Mouse (Mus musculus) testis, postnatal 14 days (tissue): Measurements from ENCODE around the gene Ovca2.

Source experiments
- DNase-seq: peaks from one replicate; pipeline ENCODE4 v3.0.0; 2021; ENCODE audit warnings: low spot score

The Ovca2 gene

DNA sequence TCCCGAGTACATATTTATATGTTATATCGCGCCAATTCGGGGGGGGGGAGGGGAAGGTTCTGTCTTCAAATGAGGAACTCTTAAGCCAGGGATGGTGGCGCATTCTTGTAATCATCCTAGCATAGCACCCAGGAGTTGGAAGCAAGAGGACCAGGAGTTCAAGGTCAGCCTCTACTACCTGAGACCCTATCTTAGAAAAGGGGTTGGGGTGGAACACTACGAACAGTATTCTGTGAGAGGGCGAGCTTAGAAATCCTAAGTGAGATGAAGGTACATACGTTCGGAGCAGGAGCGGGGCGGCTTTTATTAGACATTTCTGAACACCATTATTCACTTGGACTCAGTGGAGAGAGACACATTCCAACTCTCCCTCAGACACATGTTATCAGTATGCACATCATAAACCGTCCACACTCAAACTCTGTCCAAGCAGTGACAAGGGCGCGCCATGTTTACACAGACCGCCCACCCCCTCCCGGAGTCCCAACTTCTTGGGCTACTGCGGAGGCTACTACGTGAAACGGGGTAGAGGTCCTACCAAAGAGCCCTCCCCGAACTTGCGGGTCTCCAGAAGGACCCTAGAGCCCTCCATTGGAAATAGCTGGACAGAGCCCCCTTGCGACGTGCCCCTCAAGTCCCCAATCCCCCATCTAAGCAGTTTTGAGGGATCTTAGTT is 9.1 kb downstream of the Ovca2 start, which contains the start of gene Hic1:
Gene Hic1, minus strand, starts transcription at position 115 of the 676 bp plus-strand sequence.
- no peak for DNase-seq

DNA sequence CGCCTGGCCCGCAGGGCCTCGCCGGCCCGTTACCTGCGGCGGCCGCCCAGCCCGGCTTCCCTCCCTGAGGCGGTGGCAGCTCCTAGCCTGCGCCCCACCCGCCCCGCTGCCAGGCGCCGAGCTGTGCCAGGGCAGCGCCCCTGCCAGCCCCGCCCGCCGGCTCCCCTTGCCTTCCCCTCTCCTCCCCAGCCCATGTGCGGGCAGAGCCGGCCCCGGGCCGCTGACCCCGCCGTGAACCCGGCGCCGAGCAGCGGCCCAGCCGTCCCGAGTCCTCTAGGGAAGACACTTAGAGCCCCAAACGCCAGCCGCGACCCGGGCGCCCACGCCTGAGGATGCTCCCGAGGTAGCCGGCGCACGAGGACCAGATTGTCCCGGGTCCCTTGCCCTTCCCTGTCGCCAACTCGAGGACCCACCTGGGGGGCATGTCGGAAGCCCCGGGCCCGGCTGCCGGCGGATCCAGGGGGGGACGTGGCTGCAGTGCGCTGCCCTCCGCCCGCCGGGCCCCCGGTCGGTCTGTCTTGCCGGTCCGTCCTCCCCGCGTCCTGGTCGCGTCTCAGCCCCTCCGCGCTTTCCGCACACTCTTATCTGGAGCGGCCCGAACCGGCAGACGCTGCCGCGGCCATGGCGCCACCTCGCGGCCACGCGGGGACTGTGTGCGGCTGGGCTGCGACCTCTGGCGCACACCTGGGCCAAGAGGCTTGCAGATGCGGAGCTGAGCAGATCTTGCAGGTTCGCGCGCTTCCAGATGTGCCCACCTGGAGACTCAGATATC is 9.9 kb downstream of the Ovca2 start:
- DNase-seq = peak; percentile 83

DNA sequence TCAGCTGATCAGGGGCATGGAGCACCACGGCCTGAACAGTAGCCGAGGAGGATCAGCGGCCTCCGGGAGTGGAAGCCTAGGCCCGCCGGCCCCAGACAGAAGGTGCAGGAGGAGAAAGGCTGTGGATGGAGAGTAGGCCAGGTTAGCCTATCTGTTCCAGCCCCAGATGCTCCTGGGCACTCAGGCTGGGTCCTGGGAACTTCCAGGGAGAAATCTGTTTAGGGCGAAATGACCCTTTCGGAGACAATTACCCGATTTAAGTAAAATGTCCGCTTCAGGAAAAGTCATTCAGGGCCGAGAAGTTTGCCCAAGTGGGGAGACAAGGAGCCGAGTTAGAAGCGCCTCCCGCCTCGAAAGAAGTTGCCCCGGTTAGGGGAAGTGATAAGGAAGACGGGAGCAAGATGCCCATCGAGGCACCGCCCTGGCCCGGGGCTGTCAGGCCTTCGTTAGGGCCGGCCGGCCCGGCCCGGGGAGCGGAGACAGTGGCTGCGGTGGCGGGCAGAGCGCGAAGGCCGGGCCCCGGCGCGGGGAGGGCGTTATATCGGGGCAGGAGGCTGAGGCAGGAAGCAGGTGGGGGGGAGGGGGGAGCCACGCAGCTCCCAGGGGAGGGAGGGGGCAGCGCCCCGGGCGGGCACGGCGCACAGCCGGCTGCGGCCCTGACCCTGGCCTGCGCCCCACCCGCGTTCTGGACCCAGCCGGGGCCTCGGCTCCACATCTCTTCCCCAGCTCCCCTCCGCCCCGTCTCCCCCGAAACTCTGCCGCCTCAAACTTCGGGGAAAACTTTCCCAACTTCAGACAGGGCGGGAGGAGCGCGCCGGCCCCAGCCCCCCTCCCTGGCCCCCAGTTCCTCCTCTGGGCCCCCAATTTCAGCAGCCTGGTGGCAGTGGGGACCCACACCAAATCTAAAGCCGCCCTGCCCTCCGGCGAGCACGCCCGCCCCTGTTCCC is 10.7 kb downstream of the Ovca2 start:
- no peak for DNase-seq

DNA sequence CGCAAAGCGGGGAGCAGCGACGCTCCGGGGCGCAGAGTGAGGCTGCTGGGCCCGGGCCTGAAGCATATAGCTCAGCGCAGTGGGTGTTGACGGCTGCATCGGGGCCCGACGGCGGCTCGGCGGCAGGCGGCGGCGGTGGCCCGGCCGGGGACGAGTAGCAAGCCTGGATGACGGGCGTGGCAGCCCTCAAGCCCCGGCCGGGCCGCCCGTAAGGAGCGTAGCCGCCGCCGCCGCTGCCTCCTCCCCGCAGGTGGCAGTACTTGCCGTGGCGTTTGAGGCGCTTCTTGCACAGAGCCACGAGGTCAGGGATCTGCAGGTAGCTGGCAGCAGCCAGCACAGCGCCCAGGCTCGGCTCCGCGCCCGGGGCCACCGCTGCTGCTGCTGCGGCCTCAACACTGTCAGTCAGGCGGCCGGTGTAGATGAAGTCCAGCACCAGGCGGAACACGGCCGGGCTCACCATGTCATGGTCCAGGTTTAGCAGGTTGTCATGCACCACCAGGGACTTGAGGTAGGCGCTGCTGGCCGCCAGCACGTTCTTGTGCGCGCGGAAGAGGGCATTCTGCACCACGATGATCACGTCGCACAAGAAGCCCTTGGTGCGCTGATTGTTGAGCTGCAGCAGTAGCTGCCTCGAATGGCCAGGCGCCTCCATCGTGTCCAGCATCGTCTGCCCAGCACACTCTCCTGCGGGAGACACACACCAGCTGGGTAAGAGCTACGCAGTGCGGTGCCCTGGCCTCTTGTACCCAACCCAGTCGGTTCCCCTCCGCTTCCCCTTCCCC is 11.6 kb downstream of the Ovca2 start:
- DNase-seq = no peak

DNA sequence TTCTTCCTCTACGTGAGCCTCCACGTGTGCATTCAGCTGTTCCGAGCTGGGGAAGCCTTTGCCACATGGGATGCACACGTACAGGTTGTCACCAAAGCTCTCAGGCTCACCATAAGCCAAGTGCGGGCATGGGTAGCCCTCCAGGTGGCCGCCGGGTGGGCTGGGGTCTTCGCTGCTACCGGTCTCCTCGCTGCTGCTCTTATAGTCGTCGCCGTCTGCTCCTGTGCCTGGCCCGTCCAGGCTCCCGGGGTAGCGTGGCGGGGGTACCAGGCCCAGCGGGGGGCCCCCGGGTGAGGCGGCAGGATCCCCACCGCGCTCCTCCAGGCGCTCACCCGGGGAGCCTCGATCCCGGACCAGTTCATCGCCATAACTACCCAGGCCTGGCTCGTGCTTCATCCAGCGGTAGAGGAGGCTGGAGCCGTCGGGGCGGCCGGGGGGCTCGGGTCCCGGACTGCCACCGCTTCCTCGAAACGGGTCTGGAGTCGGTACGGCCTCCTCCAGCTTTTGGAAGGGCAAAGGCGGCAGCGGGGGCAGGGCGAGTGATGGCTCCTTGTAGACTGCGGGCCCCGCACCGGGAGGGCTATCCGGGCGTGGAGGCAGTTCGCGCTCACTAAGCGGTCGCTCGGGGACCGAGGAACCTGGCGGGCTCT is 12.3 kb downstream of the Ovca2 start:
- DNase-seq = no peak

DNA sequence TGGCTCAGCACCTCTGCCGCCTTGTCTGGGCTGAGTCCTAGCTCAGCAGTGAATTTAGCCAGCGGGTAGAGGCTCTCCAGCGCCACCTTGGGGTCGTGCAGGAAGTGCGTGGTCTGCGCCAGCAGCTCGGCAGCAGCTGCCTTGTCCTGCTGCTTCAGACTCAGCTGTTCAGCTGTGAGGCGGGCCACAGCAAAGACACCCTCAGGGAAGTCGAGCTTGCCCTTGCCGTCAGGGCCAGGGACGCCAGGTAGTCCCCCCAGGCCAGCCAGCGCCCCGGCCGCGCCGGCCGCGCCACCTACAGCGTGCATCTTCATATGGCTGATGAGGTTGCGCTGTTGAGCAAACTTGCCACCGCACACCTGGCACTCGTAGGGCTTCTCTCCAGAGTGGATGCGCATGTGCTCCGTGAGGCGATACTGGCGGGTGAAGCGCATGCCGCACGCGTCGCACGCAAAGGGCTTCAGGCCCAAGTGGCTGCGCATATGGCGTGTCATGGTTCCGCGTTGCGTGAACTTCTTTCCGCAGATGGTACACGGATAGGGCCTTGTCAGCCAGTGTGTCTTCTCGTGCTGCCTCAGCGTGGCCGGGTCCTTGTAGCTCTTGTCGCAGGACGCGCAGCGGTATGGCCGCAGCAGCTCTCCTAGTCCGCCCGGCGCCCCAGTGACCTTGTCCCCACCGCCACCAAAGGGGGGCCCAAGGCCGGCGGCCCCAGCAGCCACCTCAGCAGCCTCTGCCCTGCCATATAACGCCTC is 13.0 kb downstream of the Ovca2 start:
- DNase-seq = peak; percentile 78

DNA sequence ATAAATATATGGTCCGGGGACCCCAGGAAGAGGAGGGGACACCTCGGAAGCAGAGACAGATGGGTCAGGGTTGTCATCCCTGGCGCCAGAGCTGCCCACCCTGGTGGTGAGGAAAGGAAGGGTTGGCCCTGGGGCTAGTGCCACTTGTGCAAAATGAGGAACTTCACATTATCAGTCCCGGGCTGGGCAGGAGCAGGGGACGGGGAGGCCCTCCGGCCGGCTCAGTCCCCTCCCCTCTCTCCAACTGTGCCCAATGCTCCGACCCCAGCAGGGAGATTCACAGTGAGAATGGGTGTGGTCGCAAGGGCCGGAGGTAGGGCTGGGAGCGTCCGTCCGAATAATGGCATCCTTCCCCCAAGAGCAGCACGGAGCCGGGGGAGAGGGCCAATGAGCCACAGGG is 13.9 kb downstream of the Ovca2 start:
- no peak for DNase-seq

DNA sequence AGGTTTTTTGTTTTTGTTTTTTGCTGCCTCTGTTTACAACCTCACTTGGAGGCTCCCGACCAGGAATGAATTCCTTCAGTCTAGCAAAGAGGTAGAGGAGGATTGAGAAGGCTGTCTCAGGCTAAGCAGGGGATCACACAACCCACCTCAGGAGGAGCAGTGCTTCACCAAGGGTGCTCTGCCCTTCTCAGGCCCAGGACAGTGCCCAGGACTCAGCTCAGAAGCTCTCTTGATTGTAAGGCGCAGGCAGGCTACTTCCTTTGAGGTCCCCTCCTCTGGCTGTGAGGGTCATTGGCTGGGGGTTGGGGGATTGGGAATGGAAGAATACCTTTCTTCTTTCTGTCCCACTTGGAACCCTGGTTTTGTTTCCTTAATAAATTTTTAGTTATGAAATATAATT is 14.6 kb downstream of the Ovca2 start:
- DNase-seq = no peak

DNA sequence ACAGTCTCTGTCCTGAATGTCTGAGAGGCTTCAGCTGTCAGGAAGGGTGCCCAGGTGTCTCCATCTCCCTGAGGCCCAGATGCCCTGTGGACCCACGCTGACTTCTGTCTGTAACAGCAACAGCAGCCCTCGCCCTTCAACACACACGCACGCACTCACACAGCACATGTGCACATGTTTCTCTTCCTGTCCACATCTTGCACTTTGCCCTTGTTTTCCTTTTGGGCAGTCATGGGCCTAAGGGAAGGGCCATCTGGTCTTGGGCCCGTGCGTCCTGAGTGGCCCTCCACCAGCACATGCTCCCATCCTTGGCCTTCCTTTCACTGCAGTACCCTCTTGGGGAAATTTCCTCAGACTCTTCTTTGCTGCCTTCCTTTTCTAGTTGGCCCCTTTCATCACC is 15.3 kb downstream of the Ovca2 start:
- no peak for DNase-seq

DNA sequence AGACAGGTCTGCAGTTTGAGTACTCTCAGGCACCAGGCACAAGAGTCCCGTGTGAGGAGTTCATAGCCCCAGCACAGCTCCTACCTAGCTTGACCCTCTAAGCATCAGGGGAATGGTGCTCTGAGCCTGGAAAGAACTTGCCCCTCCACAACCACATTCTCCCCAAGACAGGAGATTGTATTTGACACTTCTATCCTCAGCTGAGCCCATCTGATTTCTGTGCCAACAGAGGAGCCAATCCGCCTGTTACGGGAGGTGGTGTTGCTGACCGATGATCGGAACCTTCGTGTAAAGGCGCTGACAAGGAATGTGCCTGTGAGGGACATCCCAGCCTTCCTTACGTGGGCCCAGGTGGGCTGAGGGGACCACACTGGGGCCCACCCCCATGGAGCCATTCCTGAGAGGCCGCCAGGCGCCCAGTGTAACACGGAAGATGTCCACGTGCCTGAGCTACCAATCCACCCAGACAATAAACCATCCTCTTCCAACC is 16.0 kb downstream of the Ovca2 start:
- no peak for DNase-seq

DNA sequence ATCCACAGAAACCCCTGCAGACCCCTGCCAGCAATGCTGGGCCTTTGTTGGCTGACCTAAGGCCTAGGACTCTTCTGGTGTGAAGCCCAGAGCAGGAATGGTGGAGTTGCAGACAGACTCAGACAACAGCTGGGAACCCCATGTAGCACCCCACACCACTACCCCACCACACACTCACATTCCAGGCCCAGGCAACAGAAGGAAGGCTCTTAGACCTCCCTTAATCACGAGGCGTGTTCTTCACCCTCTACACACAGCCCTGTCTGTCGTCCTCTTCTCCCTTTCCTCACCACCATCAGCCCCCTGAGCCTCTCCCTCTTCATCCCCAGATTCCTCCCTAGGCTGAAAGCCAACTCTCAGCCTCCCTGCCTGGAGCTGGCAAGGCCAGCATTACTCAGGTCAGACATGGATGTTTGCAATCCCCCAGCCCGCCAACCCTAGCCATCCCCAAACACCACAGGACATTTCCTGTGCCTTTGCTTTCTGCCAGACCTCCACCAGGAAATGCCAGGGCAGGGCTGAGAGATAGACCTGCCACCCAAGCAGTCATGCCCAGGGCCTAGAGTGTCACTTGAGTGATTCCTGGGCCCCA is 17.1 kb downstream of the Ovca2 start:
- DNase-seq = no peak

DNA sequence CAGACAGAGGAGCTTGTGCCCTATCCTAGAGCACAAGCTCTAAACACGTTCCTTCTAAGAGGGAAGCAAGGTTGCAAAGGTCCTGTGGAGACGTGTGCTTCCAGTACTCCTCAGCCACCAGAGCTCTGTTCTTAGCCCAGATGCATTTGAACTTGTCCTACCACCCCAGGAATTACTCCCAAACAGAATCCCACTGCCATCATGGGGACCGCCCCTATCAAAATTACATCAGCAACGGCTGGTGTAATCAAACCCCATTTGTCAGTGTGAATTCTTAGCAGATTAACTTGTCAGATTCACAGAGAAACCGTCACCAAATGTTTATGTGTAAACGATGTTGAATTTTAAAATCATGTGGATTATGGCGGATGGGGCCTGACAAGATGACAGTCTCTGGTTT is 17.7 kb downstream of the Ovca2 start:
- DNase-seq = no peak

DNA sequence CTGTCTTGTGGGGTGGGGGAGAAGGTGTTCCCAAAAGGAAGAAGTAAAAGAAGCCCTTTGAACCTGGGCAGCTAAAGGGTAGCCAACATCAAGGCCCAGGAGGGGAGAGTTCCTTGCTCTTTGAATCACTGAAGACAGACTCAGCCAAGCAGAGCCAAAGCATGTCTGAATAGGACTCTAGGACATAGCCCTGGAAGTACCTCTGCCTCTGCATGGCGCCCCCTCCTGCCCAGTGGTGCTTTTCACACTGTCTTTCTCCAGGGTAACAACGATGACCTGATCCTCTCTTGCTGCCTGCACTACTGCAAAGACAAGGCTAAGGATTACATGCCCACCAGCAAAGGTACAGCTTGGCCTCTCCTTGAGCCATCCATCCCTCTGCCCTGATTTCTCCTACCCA is 19.1 kb downstream of the Ovca2 start:
- no peak for DNase-seq

DNA sequence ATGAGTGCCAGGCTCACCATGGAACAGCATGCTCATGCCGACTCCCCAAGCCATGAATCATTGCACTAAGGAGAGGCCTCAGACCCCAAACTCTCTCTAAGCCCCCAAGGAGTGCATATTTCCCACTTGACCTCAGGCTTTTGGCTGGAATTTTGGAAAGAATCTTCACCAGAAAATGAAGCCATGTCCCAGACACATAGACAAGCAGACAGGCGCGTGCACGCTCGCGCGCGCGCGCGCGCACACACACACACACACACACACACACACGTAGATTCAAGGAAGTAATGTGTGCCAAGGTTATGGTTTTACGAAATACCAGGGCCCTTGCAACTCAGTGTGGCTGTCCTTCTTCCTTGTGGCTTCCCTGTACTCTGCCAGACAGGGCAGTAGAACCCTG is 20.2 kb downstream of the Ovca2 start:
- DNase-seq = no peak

DNA sequence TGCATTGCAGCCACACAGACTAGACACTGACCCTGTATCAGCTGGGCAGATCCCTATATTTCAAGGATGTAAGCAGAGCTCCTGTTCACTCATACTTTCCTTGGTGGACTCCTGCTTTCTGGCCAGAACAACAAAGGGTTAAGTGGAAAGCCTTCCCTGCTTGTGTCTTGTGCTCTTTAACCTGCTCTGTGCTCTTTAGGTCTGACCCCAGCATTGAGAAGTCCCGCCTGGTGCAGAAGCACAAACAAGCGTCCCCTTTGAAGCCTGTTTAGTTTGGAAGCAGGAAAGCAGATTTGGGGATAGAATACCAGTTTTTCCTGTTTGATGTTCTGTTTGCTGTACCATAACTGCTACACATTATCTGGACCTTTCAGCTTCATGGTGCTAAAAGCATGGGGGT is 20.7 kb downstream of the Ovca2 start:
- no peak for DNase-seq

DNA sequence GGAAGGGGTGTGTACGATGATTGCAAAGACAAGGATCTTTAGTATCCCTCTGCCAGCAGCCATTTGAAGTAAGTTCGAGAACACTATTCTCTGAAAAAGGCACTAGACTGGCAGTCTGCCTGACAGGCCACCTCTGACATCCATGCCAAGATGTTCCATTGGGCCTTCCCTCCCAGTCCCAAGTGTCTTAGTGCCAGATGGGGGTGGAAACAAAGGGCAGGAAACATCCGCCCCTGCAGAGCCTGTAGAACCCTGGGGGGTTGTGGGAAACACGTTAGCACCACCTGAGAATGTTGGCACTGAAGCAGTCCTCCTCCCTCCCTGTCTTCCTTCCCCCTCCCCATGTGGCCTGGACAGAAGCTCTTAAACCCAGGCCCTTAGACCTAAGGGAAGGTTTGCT is 21.6 kb downstream of the Ovca2 start:
- no peak for DNase-seq

DNA sequence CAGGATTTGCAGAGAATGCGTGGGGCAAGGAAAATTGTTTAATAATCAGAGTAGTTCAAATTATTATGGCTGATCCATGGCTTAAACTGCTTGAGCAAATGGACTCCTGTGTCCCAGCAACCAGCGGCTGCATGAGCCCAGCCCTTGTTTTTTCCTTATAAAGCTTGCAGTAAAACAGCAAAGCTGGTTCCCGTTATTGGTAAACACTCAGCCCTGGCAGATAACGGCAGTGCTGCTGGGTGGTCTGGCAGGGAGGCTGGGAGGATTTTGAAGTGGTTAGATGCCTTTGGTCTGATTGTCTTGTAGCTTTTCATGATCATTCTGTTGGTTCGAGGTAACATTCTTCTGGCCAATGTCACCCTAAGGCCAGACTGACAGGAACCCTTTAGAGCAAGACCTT is 22.2 kb downstream of the Ovca2 start:
- no peak for DNase-seq

DNA sequence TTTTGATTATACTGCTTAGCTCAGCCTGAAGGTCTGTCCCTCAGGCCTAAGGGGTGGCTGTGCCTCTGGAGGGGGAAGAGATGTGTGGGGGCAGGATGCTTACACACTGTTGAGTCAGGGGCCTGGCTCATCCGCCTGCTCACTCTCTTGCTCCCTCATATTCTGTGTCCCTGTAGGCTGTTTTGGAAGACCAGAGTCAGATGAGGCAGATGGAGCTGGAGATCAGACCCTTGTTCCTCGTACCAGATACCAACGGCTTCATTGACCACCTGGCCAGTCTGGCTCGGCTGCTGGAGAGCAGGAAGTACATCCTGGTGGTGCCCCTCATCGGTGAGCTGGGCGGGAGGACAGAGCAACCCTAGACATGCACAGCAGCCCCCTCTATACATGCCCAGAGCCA is 22.6 kb downstream of the Ovca2 start:
- no peak for DNase-seq

DNA sequence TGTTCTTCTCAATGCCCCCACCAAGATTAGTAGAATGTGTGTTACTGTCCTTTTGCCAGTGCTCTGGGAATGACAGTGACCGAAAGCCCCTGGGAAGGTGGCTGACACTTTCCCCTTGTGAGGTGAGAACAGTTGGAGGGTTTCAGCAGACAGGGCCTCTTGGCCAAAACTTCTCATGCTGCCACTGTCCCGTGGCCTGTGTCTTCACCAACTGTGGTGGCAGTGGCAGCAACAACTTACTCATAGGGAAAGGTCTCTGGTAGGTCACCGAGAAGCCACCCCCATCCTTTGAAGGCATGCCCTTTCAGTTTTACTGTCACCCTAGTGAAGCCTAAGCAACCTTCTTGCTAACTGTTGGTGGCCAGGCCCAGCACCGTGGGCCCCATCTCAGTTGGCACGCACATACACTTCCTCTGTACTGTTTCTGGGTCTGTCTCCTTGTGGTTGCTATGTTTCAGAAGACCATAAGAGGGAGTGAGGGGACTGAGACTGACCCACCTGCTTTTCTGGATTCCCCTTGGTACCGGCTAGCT is 24.5 kb downstream of the Ovca2 start:
- no peak for DNase-seq
